ENCODE assay signal across 16 mouse cellular contexts in the genomic region with DNA sequence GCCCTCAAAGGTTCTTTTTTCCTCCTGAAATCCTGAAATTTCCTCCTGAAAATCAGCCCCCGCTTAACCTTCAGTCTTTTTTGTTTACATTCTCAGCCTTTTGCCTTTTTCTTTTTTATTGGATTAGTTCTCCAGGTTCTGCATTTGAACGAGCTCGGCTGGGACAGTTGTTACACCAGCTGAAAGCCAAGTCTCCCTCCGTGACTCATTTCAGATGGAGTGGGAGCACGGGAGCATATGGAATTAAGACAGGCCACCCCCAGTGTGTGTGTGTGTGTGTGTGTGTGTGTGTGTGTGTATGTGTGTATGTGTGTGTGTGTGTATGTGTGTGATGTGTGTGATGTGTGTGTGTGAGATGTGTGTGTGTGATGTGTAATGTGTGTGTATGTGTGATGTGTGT. TPM values are rescaled to one million over a fixed set of nuclear protein-coding genes. Genes with fewer than 3 reads are reported as not detected.
"Had no signal": no experiment of that assay in that cellular context is flagged by ENCODE, and none has a peak within 500 bp of the region (broad histone marks: within the 10 kb centered on the region; RNA-seq: fewer than 3 reads in every experiment).

No protein-coding gene starts in this region.

- H3K4me3 ChIP-seq: layer of hippocampus, adult 2 months; liver, embryonic 13.5 days had no signal

- H3K27ac ChIP-seq: kidney, postnatal 0 days; layer of hippocampus, adult 2 months; liver, embryonic 13.5 days had no signal

- DNase-seq: kidney, adult 2 months; kidney, postnatal 25 days; liver, embryonic 13.5 days; lung, adult 2 months; lung, postnatal 14 days; midbrain, embryonic 14.5 days; thymus, adult 2 months; thymus, postnatal 14 days; thymus, postnatal 4 days had no signal

RNA-seq across cellular contexts. Expression of gene Mgat5b, which starts 37.2 kb away (rescaled TPM):
- total RNA-seq: liver, adult 2 months; megakaryocyte progenitor cell, adult 5-6 weeks; megakaryocyte-erythroid progenitor cell, adult 5-6 weeks had no signal
- polyA plus RNA-seq: liver, adult 2 months; liver, embryonic 13.5 days; liver, embryonic 16.5 days; spleen, adult 2 months had no signal
